Mouse (Mus musculus) retina, postnatal 7 days (tissue): Measurements from ENCODE around the gene C2cd4d.

Source experiments
- DNase-seq: peaks from one replicate; pipeline ENCODE4 v3.0.0-alpha.2; 2012; ENCODE audit warnings: low read depth, low spot score

The C2cd4d gene

GRCm38 (mm10) chr3:94413031-94413679 lies 50.9 kb downstream of the C2cd4d start, which contains the start of gene Tdrkh:
Tdrkh (plus strand) TSS chr3:94413273.
- peak; percentile 95 for DNase-seq
